Mouse (Mus musculus) forebrain, embryonic 11.5 days (tissue): ENCODE data around the gene Rab40b. TPM values are rescaled to one million over a fixed set of nuclear protein-coding genes. Genes with fewer than 3 reads are reported as not detected.
A peak's percentile ranks its signal among the peaks of the same experiment; 100 is the strongest.
"Not testable (repeated sequence)": the region's sequence is repeated elsewhere in the genome, so short reads cannot be mapped to it uniquely, and the experiment has no call there.

Experiments used
- ATAC-seq: fragments of 200-750 bp; cut with Nextera tagmentation; replicated peaks from 2 replicates; pipeline ENCODE4 v1.8.0; 2017; ENCODE audit warnings: moderate TSS enrichment; ENCODE audit not compliant: low FRiP score
- DNase-seq: peaks from one replicate; pipeline ENCODE4 v3.0.0-alpha.2; 2017; ENCODE audit warnings: low spot score
- H3K27ac ChIP-seq: fragments of 300-500 bp; sonication (generic); 2 replicates; pipeline ENCODE4 v1.5.1; 2014; ENCODE audit warnings: low read depth, low read length
- H3K27me3 ChIP-seq: fragments of 300-500 bp; sonication (generic); 2 replicates; pipeline ENCODE4 v1.6.1; 2014; ENCODE audit warnings: mild to moderate bottlenecking, low read length, mixed read lengths; ENCODE audit not compliant: control insufficient read depth, insufficient read depth
- H3K36me3 ChIP-seq: fragments of 300-500 bp; sonication (generic); 2 replicates; pipeline ENCODE4 v1.6.1; 2014; ENCODE audit warnings: mild to moderate bottlenecking, low read length, moderate library complexity, mixed read lengths; ENCODE audit not compliant: control insufficient read depth, insufficient read depth
- H3K4me1 ChIP-seq: fragments of 300-500 bp; sonication (generic); replicated peaks from 2 replicates; pipeline ENCODE4 v1.6.1; 2014; ENCODE audit warnings: low read length, mixed read lengths; ENCODE audit not compliant: control insufficient read depth, insufficient read depth
- H3K4me2 ChIP-seq: fragments of 300-500 bp; sonication (generic); 2 replicates; pipeline ENCODE4 v1.6.1; 2014; ENCODE audit warnings: low read depth, mild to moderate bottlenecking, low read length, moderate library complexity, mixed read lengths; ENCODE audit not compliant: severe bottlenecking
- H3K4me3 ChIP-seq: fragments of 300-500 bp; sonication (generic); 2 replicates; pipeline ENCODE4 v1.5.1; 2014; ENCODE audit warnings: low read depth, low read length
- H3K9ac ChIP-seq: fragments of 300-500 bp; sonication (generic); 2 replicates; pipeline ENCODE4 v1.6.1; 2014; ENCODE audit warnings: low read length
- H3K9me3 ChIP-seq: fragments of 300-500 bp; sonication (generic); 2 replicates; pipeline ENCODE4 v1.6.1; 2016; ENCODE audit warnings: low read length, mixed read lengths; ENCODE audit not compliant: control insufficient read depth
- WGBS: fragments of 180-500 bp; shearing (Covaris S2); extraction: QIAGEN DNeasy Blood & Tissue Kit; methylation state at CpG from one replicate; pipeline ENCODE4 v1.1.7; 2014; 5-methylcytosine and 5-hydroxymethylcytosine counted together
- polyA plus RNA-seq: library from polyadenylated mRNA; unstranded; fragments of >200 nt; fragmentation: Nextera tagmentation; extraction: Ambion mirVana; gene quantifications from 2 replicates; pipeline ENCODE4 v1.2.1, GENCODE M21; 2014

The Rab40b gene
- polyA plus RNA-seq, 1 experiment from 2014 or later, result 2.0 TPM

DNA sequence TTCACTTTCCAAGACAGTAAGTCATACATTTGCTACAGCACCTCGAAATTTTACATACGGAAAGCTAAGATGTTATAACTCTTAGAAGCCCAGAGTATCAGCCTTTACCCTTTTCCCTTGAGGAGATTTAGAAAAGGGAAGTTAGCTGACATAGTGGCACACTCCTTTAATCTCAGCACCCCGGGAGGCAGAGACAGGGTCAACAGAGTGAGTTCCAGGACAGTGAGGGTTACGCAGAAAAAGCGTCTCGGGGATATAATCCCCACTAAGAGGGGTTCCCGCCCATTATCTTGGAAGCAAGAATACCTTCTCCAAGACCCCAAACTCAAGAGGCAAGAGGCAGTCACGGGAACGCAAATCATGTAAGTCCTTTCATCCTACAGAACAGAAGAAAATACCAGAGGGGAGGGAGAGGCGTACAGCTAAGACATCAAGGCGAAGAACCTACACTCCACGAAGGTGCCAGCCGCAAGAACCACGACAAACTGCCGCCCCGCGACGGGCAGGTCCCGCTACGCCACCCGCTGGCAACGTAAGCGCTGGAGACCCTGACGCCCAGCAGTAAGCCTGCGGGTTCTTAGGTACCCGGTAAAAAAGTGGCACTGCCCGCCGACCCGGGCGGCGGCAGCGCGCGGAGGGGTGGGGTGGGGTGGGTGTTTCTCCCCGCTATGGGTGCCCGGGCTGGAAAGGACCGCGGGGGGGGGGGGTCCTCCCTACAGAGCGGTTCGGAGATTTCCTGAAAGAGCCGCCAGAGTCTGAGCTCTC lies 34.5 kb downstream of the Rab40b start:
- peak overlapping the region; percentile 86 for H3K9ac ChIP-seq
- H3K36me3 ChIP-seq, result no peaks in the 10 kb centered on the region
- DNase-seq (no peak), ATAC-seq (no peak)
- H3K27ac ChIP-seq, result no peak overlapping the region
- WGBS, result 4% methylated on average over 40 of the region's 41 CpGs
- peak overlapping the region; percentile 89 for H3K4me2 ChIP-seq
- H3K9me3 ChIP-seq, result no peaks in the 10 kb centered on the region
- H3K4me1 ChIP-seq, result peaks cover 9% of the 10 kb centered on the region
- H3K4me3 ChIP-seq, result peak overlapping the region; percentile 96
- H3K27me3 ChIP-seq, result no peaks in the 10 kb centered on the region

DNA sequence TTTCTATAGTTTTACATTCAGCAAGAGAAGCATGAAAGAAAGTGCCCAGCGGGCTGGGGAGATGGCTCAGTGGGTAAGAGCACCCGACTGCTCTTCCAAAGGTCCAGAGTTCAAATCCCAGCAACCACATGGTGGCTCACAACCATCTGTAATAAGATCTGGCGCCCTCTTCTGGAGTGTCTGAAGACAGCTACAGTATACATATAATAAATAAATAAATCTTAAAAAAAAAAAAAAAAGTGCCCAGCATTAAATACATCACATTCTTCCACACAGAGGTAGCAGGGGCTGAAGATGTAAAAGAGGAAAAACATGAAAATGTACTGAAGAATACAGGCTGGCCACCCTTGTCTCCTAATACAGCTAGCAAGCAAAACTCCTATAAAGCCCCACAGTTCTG lies 39.3 kb downstream of the Rab40b start:
- DNase-seq, H3K9me3 ChIP-seq, ATAC-seq, H3K4me2 ChIP-seq, H3K27me3 ChIP-seq, H3K27ac ChIP-seq, H3K9ac ChIP-seq, H3K4me3 ChIP-seq, H3K4me1 ChIP-seq, H3K36me3 ChIP-seq: not testable (repeated sequence)
- WGBS, result 86% methylated on average over 3 of the region's 3 CpGs

DNA sequence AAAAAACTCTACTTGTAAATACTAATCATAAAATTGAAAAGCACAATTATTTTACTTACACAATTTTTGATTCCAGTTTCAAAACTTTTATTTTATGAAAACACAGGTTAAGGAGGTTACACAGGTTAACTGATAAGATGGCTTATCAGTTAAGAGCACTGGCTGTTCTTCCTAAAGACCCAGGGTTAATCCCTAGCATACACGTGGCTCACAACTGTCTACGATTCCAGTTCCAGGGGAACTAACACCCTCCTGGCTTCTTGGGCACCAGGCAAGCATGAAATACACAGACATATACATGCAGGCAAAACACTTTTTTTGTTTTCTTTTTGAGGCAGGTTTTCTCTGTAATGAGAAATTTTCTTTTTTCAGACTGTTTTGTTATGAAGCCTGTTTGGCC lies 39.9 kb downstream of the Rab40b start:
- Histone ChIP-seq H3K36me3 (no peaks in the 10 kb centered on the region), H3K9me3 (no peaks in the 10 kb centered on the region), H3K27ac (no peak overlapping the region), H3K4me3 (no peak overlapping the region), H3K27me3 (no peaks in the 10 kb centered on the region), H3K4me2 (no peak overlapping the region), H3K9ac (no peak overlapping the region), H3K4me1 (peaks cover 3% of the 10 kb centered on the region; the same call in 1 of the 2 replicates)
- DNase-seq, result no peak
- ATAC-seq, result no peak
- 95% methylated on average over 2 of the region's 2 CpGs for WGBS

DNA sequence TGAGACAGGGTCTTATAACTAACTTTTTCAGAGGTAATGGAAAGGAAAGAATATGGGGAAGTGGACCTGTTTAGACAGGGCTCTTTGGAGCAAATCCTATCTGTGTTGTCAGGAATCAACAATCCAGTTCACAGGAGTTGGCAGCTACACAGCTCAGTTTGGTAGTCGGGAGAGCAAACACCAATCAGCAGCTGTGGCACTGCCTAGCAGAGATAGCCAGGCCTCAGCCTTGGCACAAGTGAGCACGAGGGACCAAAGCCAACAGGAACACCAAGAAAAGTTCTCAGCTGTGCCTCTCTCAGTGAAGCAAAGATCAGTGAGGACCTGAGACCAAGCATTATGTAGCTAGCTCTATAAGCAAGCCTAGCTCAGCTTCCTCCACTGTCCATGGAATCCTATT lies 41.0 kb downstream of the Rab40b start:
- no peaks in the 10 kb centered on the region for H3K4me1 ChIP-seq
- no peak overlapping the region for H3K4me2 ChIP-seq
- H3K4me3 ChIP-seq, result no peak overlapping the region
- ATAC-seq, result no peak
- no peaks in the 10 kb centered on the region for H3K27me3 ChIP-seq
- H3K36me3 ChIP-seq, result no peaks in the 10 kb centered on the region
- 89% methylated on average over 2 of the region's 2 CpGs for WGBS
- H3K9me3 ChIP-seq, result no peaks in the 10 kb centered on the region
- H3K27ac ChIP-seq, result no peak overlapping the region
- no peak overlapping the region for H3K9ac ChIP-seq
- no peak for DNase-seq

DNA sequence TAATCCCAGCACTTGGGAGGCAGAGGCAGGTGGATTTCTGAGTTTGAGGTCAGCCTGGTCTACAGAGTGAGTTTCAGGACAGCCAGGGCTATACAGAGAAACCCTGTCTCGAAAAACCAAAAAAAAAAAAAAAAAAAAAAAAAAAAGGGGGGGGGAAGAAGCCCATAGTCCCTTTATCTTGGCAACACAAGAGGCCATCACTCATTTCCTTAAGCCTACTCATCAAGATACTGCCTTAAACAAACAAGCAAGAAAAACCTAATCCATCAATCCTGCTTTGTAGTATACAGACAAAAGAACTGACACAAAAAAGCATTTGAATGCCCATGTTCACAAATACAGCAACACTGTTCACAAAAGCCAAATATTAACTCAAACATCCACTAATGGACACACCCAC lies 45.6 kb downstream of the Rab40b start:
- WGBS, result no CpG with 5 or more reads among the region's 1 CpGs
- H3K27ac ChIP-seq, H3K4me2 ChIP-seq, H3K4me3 ChIP-seq, DNase-seq, H3K4me1 ChIP-seq, H3K9ac ChIP-seq, ATAC-seq, H3K36me3 ChIP-seq, H3K27me3 ChIP-seq, H3K9me3 ChIP-seq: not testable (repeated sequence)

DNA sequence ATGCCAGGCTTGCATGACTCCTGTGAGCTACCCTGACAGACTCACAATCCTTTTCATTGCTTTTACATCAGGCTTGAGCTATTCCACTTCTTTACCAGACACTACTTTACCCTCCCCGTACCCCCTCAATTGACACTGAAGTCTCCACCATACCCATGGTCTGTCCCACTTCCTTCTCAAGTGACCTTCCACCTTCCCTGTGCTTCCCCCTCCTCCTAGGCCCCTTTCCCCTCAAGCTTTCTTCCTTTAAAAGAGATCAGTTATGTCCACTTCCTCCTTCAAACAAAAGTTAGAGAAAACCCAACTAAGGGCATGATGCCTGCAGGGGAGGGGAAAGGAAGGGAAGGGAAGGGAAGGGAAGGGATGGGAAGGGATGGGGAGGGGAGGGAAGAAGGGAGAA lies 47.8 kb downstream of the Rab40b start:
- H3K9ac ChIP-seq, result no peak overlapping the region
- no peaks in the 10 kb centered on the region; the same call in 1 of the 2 replicates for H3K36me3 ChIP-seq
- DNase-seq, result no peak
- H3K4me1 ChIP-seq, result no peaks in the 10 kb centered on the region
- H3K9me3 ChIP-seq, result no peaks in the 10 kb centered on the region
- no peak overlapping the region for H3K4me3 ChIP-seq
- no peak for ATAC-seq
- 88% methylated on average over 1 of the region's 1 CpGs for WGBS
- H3K27me3 ChIP-seq, result no peaks in the 10 kb centered on the region
- no peak overlapping the region for H3K27ac ChIP-seq
- no peak overlapping the region for H3K4me2 ChIP-seq

DNA sequence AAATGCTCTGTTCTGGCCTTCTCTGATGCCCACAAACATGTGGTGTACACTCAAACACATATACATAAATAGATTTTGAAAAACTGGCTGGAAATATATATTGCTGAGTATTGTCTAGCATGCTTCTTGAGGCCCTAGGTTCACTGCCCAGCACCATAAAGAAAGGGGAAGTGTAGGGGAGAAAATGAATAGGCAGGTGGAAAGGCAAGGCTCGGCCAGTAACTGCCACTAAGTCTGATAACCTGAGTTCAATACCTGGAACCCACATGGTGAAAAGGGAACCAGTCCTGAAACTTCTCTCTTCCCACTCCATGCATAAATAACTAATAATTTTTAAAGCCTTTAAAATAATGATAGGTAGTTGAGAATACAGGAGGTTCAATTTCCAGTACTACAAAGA lies 48.4 kb downstream of the Rab40b start:
- H3K36me3 ChIP-seq, result no peaks in the 10 kb centered on the region; the same call in 1 of the 2 replicates
- no peak for ATAC-seq
- no peak overlapping the region for H3K9ac ChIP-seq
- H3K27me3 ChIP-seq, result no peaks in the 10 kb centered on the region
- 91% methylated on average over 1 of the region's 1 CpGs for WGBS
- H3K4me3 ChIP-seq, result no peak overlapping the region
- H3K4me2 ChIP-seq, result no peak overlapping the region
- H3K4me1 ChIP-seq, result no peaks in the 10 kb centered on the region
- no peaks in the 10 kb centered on the region for H3K9me3 ChIP-seq
- DNase-seq, result peak; percentile 5
- H3K27ac ChIP-seq, result no peak overlapping the region

DNA sequence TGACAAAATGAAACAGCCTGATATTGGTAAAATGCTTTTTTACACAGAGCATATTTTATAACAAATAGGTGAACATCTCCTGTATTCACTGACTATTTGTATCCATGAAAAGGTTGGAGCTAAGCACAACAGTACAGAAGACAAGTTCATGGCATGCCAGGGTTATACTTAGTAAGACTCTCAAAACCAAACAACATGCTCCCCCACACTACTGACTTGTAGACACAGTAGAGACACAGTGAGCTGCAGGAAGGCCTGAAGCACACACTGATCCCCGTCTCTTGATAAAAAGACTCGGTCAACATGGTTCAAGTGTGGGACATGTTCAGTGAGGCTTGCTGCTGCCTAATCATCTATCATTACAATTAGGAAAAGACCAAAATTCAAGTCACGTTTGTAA lies 56.4 kb downstream of the Rab40b start:
- Histone ChIP-seq H3K9me3 (no peaks in the 10 kb centered on the region), H3K27me3 (no peaks in the 10 kb centered on the region), H3K4me3 (no peak overlapping the region), H3K4me2 (no peak overlapping the region), H3K36me3 (peaks cover 4% of the 10 kb centered on the region; the same call in 1 of the 2 replicates), H3K4me1 (no peaks in the 10 kb centered on the region), H3K9ac (no peak overlapping the region), H3K27ac (no peak overlapping the region)
- ATAC-seq (no peak), DNase-seq (no peak)
- 94% methylated on average over 3 of the region's 3 CpGs for WGBS

DNA sequence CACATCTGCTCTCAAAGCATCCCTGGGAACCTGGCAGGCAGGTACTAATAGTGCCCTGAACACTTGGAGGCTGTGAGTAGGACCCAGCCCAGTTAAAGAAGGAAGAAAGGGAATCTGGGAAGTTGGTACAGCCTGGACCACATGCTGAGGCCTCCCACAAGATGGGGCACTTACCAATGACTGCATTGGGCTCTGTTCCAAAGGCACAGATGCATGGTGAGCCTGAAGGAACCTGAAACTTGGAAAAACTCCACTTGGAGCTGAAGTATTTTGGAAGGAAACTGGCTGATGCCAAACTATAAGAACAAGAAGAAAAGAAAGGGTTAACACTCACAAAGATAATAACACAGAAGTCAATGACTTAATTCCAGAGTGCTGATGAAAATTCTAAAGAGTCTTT lies 59.4 kb downstream of the Rab40b start:
- no peak overlapping the region for H3K4me2 ChIP-seq

More for the DNA sequence above, 59.4 kb downstream of the Rab40b start:
- Histone ChIP-seq H3K36me3 (peaks cover 4% of the 10 kb centered on the region; the same call in 1 of the 2 replicates), H3K4me3 (no peak overlapping the region), H3K27ac (no peak overlapping the region), H3K27me3 (no peaks in the 10 kb centered on the region), H3K9me3 (no peaks in the 10 kb centered on the region), H3K4me1 (no peaks in the 10 kb centered on the region), H3K9ac (no peak overlapping the region)
- DNase-seq, result no peak
- ATAC-seq, result no peak
